Mouse (Mus musculus) lung, postnatal 0 days (tissue): ENCODE results near the gene Tmem88b.

Experiments used
- CTCF ChIP-seq: IDR thresholded peaks from 2 replicates; pipeline ENCODE4 v1.5.1; 2016; ENCODE audit warnings: antibody characterized with exemption, mild to moderate bottlenecking
- EP300 ChIP-seq: IDR thresholded peaks from 2 replicates; pipeline ENCODE4 v1.6.1; 2016; ENCODE audit warnings: antibody characterized with exemption, mild to moderate bottlenecking, control low read depth

DNA sequence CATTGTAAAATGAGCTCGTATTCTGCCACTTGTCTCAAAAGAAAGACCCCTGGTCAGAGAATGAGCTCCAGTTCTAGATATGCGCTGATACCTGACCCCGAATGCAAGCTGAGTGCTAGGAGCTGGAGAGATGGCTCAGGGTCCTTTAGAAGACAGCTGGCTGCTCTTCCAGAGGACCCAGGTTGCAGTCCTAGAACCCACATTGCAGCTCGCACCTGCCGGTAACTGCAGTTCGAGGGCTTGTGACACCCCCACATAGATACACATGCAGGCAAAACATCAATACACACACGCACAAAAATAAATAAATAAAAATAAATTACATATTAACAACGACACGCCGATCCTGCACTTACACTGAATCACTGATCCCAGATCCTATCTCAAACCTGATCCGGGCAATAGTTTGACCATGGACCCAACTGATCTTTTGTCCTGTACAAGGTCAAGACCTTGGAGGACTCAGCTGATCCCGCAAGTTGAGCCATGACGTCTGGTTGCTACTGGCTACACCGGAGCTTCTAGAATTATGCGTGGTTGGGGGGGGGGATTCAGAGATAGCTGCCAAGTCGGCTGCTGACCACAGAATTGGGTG is 2.1 kb downstream of the Tmem88b start:
- TF ChIP-seq CTCF (no peak), EP300 (no peak)
